Mouse (Mus musculus) layer of hippocampus, postnatal 10 days (tissue): ENCODE results near the gene Wnt10b. TPM values are rescaled to one million over a fixed set of nuclear protein-coding genes. Genes with fewer than 3 reads are reported as not detected.

Source experiments
- DNase-seq, 2 experiments: peaks; one replicate each; pipeline ENCODE4 v3.0.0; 2021; ENCODE audit warnings: low spot score in 2 of 2
- total RNA-seq, 2 experiments: library from RNA; stranded (reverse); gene quantifications; 2 replicates each; pipeline ENCODE4 v1.2.3; 2021

Wnt10b gene
- total RNA-seq, 2 experiments from 2014 or later = 0.25 to 0.37 TPM

DNA sequence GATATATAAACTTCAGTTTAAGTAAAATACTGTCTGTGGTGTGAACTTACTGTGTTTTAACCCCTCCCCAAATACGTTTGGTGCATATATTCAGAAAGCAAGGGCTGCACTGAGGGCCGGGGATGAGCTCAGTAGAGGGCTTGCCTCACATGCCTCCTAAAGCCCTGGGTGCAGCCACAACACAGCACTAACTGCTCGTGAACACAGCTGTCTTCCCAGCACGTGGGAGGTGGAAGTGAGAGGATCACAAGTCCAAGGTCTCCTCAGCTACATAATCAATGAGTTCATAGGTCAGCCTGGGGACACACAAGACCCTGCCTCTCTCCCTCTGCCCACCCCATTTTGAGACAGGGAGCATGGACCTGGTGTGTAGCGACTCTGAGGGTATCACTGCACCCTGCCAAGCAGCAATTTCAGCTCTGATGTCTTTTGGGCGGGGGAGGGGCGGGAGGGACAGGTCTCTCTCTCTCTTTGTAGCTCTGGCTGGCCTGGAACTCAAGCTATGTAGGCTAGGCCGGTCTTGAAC lies 45.9 kb downstream of the Wnt10b start:
- DNase-seq = no peak

DNA sequence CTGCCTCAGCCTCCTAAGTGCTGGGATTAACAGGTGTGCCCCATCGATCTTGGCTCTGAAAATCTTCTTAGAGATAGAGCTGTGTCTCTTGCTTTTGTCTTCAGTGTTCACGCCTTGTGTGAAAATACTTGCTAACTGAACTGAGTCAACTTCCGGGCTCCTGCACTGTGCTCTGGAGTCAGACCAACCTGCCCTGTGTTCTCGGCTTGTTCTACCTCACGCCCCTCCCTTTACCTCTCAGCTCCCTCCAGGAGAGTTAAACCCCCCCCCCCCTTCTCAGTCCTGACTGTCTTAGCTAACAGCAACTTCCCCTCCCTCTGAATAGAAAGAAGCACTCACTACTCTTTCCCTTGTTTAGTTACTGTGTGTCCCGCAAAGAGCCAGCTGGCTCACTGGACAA lies 47.2 kb downstream of the Wnt10b start:
- DNase-seq = no peak

DNA sequence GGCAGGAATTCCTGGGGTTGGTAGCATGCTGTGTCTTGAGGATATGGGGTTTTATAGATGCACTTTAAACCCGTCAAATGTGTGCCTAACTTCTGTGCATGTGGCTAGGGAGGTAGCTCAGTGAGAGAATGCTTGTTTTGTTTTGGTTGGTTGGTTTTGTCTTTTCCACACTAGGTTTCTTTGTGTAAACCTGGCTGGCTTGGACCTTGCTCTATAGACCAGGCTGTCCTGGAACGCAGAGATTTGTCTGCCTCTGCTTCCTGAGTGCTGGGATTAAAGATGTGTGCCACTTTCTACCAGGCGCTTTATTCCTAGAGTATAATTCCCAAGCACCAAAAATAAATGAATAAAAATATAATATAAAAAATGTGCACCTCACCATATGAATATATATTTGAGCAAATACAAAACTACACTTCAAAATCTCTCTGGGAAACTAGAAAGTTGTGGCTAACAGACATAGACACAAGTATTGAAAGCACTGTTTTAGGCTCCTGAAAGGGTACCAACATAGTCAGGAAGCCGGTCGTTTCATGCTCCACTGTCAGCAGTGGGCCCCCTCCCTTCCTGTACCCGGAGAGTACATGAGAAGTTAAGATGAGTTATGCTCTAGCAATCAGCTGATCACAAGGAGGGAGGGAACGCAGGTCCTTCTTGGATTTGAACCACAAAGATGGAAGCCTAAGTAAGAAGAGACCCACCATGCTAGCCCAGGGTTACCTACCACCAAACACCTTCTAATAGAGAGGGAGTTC lies 48.0 kb downstream of the Wnt10b start:
- DNase-seq = no peak

DNA sequence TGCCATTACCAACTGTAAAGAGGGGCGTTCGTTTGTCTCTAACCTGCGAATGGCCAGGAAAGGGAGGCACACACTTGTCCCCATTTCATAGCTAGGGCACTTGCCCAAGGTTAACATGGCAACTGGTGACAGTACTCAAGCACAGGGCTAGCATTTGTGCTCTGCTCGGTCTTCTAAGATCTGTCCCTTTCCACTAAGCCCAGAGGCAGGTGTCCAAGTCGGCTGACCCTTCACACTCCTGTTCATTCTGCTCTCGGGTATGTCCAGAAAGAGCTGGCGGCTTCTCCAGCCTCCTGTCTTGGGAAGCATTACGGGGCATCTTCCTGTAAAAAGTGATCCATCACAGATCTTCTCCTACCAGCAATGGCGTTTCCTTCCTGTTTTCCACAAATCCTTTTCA lies 49.6 kb downstream of the Wnt10b start:
- DNase-seq = peak in 1 of 2 experiments; percentile 32

DNA sequence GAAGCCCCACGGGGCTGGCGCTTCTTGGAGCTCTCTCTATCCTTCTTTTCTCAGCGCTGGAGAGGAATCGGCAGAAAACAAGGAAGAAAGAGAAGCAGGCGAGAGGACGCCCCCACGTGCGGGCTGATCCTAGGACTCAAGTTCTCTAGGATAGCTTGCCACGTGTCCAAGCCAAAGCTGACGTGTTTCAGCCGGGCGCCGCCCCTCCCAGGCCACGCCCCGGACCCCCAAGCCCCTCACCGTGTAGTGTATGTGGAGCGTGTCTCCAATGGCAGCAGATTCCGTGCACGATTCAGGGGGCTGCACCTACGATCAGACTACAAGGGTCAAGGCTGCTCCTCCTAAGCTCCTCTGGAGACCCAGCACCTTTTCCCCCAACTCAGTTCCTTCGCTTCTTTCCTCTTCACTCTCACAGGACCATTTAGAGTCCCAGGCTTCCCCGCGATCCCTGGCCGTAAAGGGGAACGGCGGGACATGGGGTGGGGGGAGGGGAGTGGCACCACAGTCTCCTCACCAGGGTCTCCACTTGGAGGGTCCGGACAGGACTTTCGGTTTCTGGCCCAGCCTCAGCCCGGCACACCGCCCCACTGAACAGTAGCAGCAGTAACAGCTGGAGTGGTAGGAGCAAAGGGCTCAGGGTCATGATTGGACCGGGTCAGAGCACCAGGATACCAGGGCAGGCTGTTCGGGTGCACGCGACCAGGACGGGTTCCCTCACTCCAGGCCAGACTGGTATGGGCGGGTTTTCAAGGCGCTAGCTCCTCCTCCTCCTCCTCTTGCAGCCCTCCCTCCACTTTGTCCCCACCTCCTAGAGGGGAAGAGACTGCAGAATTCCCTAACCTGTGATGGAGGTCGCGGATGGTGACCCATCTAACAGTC lies 50.3 kb downstream of the Wnt10b start, which contains the start of gene Fkbp11:
Gene Fkbp11, minus strand, starts transcription at position 756 of the 879 bp plus-strand sequence.
- peak; percentile 38 to 44 for DNase-seq

DNA sequence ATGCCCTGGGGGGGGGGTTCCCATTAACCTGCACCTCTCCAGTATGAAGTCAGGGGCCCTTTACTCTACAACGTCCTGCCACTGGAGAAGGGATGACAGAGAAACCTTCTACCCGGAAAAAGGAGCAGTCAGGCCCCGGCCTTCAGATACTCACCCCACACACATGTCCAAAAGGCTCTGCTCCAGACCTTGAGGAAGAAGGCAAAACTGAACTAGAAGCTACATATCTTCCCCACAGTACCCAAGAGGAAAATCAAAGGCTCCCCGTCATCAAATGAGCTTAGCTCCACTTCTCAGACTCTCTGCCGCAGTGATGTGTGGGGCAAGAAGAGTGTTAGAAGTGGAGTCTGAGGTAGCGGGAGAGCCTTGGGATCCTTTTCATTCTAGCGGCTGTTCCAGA lies 51.2 kb downstream of the Wnt10b start:
- no peak for DNase-seq

DNA sequence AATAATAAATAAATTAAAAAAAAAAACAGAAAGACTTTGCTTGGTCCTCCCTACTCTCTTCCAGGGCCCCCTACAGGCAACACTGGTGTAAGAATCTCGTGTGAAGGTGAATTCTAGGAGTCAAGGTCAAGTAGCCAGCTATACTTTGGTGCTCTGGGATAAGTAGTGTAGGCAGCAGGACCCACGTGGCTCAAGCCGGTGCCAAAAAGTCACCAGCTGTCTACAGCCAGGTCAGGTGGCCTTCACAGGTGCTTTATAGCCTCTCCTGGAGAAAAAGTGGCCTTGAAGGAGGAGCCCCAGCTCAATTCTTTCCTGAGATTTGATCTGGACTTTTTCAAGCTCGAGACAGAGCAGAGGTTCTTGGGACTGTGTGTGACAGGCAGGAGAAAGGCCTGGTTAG lies 51.9 kb downstream of the Wnt10b start:
- no peak for DNase-seq

DNA sequence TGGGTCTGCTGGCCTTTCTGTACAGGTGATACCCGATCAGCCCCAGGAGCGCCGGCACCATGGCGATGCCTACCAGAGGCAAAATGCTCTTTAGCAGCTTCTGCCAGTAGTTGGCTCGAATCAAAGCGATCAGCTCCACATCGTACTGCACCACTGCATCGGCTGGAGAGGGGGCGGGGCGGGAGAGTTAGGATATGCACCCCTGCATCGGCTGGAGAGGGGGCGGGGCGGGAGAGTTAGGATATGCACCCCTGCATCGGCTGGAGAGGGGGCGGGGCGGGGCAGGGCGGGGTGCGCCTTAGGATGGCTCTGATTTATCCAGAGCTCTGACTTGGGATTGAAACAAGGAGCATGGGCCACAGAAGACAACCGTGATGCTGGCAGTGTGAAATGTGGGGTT lies 53.5 kb downstream of the Wnt10b start:
- DNase-seq = no peak

DNA sequence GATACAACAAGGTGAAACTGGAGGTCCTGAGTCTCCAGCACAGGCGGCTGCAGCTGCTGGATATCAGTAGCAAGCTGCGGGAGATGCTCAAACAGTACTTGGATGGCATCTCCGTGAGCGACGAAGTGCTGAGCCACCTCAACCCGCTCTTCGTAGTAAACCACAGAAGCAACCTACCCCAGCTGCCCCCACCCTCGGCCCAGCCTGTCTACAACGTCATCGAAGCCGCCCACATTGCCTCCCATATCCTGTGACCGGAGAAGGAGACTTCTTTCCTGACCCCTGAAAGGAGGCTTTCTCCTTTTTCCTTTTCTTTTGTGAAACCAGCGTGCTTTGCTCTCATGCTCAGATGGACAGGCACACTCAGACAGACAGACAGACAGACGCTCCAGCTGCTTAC lies 55.1 kb downstream of the Wnt10b start:
- DNase-seq = no peak

DNA sequence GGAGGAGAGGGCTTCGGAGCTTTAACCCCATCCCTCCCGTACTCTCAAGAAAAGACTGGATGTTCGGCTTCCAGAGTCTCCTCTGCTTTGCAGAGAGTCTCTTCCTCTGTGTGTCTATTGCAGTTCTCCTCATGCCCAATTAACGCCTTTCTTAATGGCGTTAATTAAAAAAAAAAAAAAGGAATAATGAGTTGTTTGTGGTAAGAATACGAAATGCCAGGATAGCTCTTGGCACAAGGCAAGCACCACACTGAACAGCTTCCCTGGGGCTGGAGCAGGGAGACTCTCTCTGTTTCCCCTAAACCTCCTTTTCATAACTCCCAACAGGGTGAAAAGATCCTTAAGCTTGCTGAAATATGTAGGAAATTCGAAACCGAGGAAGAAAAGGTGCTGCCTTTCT lies 55.8 kb downstream of the Wnt10b start:
- no peak for DNase-seq

Other genes with a start within 250 kb of the Wnt10b start
- gene Kansl2, start 243.9 kb downstream of the Wnt10b start, total RNA-seq = 10 to 100 TPM; 71.9 to 73.2 TPM
- gene Ccnt1, start 207.2 kb downstream of the Wnt10b start, total RNA-seq = 10 to 100 TPM; 36.0 to 51.6 TPM
- not detected for gene 4930415O20Rik, start 207.1 kb downstream of the Wnt10b start, total RNA-seq
- 10 to 100 TPM; 41.4 to 44.6 TPM for gene Adcy6, start 168.1 kb downstream of the Wnt10b start, total RNA-seq
- 100 to 1,000 TPM; 139 to 147 TPM for gene Cacnb3, start 147.3 kb downstream of the Wnt10b start, total RNA-seq
- gene Ddx23, start 115.3 kb downstream of the Wnt10b start, total RNA-seq = 10 to 100 TPM; 78.3 to 81.4 TPM
- gene Rnd1, start 100.7 kb downstream of the Wnt10b start, total RNA-seq = 10 to 100 TPM; 31.2 to 34.3 TPM
- 10 to 100 TPM in 1 of 2 experiments, 1 to 10 TPM in 1; 9.7 to 14.2 TPM for gene Ccdc65, start 69.9 kb downstream of the Wnt10b start, total RNA-seq
- gene Fkbp11, start 50.0 kb downstream of the Wnt10b start, total RNA-seq = 1 to 10 TPM; 2.2 to 2.6 TPM
- gene Arf3, start 14.9 kb downstream of the Wnt10b start, total RNA-seq = 100 to 1,000 TPM; 636 TPM
- not detected for gene Wnt1, start 11.7 kb upstream of the Wnt10b start, total RNA-seq
- 100 to 1,000 TPM; 401 to 403 TPM for gene Ddn, start 31.3 kb upstream of the Wnt10b start, total RNA-seq
- 10 to 100 TPM; 39.3 to 41.0 TPM for gene Prkag1, start 53.4 kb upstream of the Wnt10b start, total RNA-seq
- gene Kmt2d, start 93.1 kb upstream of the Wnt10b start, total RNA-seq = 10 to 100 TPM; 71.4 to 77.3 TPM
- gene Rhebl1, start 116.4 kb upstream of the Wnt10b start, total RNA-seq = 10 to 100 TPM in 1 of 2 experiments, 1 to 10 TPM in 1; 8.8 to 13.0 TPM
- gene Dhh, start 120.4 kb upstream of the Wnt10b start, total RNA-seq = under 1 TPM; 0.36 to 0.57 TPM
- 10 to 100 TPM; 17.2 to 27.3 TPM for gene Lmbr1l, start 140.1 kb upstream of the Wnt10b start, total RNA-seq
- 100 to 1,000 TPM; 931 to 937 TPM for gene Tuba1b, start 156.4 kb upstream of the Wnt10b start, total RNA-seq
- gene Gm49450, start 175.4 kb upstream of the Wnt10b start, total RNA-seq = not detected
- 1,000 to 10,000 TPM; 3,808 to 4,015 TPM for gene Tuba1a, start 175.6 kb upstream of the Wnt10b start, total RNA-seq